Mouse (Mus musculus) megakaryocyte, embryonic 14.5 days (primary cell): ENCODE measurements around the gene Sstr2.

ENCODE experiments used
- FLI1 ChIP-seq: IDR thresholded peaks from 2 replicates; pipeline ENCODE4 v1.6.1; 2012; ENCODE audit warnings: low read length, inconsistent platforms, mixed read lengths
- GATA1 ChIP-seq: IDR thresholded peaks from 3 replicates; pipeline ENCODE4 v1.6.1; 2012; ENCODE audit warnings: mixed read lengths, low read length, inconsistent platforms, borderline replicate concordance

- TF ChIP-seq GATA1, result no peak
- no peak for TF ChIP-seq FLI1
These were observed 7.2 kb upstream of the Sstr2 start for GRCm38 (mm10) chr11:113611664-113612611.
